Mouse (Mus musculus): ENCODE data around the gene Myod1.

DNA sequence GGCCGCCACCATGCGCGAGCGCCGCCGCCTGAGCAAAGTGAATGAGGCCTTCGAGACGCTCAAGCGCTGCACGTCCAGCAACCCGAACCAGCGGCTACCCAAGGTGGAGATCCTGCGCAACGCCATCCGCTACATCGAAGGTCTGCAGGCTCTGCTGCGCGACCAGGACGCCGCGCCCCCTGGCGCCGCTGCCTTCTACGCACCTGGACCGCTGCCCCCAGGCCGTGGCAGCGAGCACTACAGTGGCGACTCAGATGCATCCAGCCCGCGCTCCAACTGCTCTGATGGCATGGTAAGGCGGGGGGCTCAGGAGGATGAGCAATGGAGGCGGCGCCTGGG lies 703 bp downstream of the Myod1 start:
- peak; percentile 23 for TF ChIP-seq CTCF (IDR thresholded peaks at IDR 0.05)
- TF ChIP-seq EP300 (IDR thresholded peaks at IDR 0.05): no peak
